Mouse (Mus musculus) brain, embryonic 14.5 days (tissue): ENCODE results near the gene Tgfbr2.

Experiments
- CTCF ChIP-seq: fragments of 200-500 bp; IDR thresholded peaks from 2 replicates; pipeline ENCODE4 v1.5.1; 2012; ENCODE audit warnings: inconsistent platforms, mild to moderate bottlenecking, moderate library complexity, borderline replicate concordance; ENCODE audit not compliant: insufficient read depth, insufficient read length; ENCODE audit errors: extremely low read depth
- POLR2A ChIP-seq: fragments of 200-500 bp; IDR thresholded peaks from 2 replicates; pipeline ENCODE4 v1.6.1; 2012; ENCODE audit warnings: mild to moderate bottlenecking, inconsistent platforms, borderline replicate concordance; ENCODE audit not compliant: poor library complexity, insufficient read depth, insufficient read length, severe bottlenecking; ENCODE audit errors: extremely low read depth

DNA sequence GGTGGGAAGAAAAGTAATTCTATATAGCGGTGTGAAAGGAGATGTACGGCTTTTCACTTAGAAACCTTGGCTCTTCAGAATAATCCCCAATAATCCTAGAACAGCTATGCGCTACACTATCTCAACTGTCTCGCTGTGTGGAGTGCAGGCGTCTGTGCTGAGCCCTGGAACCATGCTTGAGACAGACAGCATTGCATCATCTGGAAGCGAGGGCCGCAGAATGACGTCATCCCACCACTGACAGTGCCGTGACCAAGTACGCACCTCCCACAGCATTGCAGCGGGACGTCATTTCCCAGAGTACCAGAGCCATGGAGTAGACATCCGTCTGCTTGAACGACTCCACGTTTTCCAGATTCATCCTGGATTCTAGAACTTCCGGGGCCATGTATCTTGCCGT lies 70.4 kb downstream of the Tgfbr2 start:
- TF ChIP-seq POLR2A (no peak), CTCF (no peak)
